ENCODE assay signal across 25 mouse cellular contexts in genomic region chr12:109891206-109891605, GRCm38 (mm10).
DNase-seq lines count a peak whose midpoint lies in the region; ATAC-seq and TF ChIP-seq lines count a peak whose summit lies in the region.
"Had no signal": no experiment of that assay in that cellular context is flagged by ENCODE, and none has a peak within 500 bp of the region (broad histone marks: within the 10 kb centered on the region; RNA-seq: fewer than 3 reads in every experiment).

No protein-coding gene starts in this region.

- intact Hi-C loops in left cerebral cortex, postnatal 14 days (cut with DNase I), result no loop called here

- no peaks in the 10 kb centered on the region for H3K36me3 ChIP-seq in testis, adult 2 months (ENCODE audit: control insufficient read depth, insufficient read depth, low read length)
- H3K36me3 ChIP-seq in forebrain, postnatal 0 days (ENCODE audit: insufficient read depth), result no peaks in the 10 kb centered on the region
- H3K36me3 ChIP-seq: G1E had no signal

- no peak for TF ChIP-seq CTCF in testis, adult 2 months (IDR thresholded peaks at IDR 0.05; ENCODE audit: control insufficient read depth, insufficient read depth, insufficient replicate concordance, low read depth, low read length)
- no peak for TF ChIP-seq CTCF in forebrain, postnatal 0 days (IDR thresholded peaks at IDR 0.05; ENCODE audit: low read depth)

- peak overlapping the region; percentile 79 for H3K4me3 ChIP-seq in testis, adult 2 months (ENCODE audit: control insufficient read depth, low read depth, low read length)
- H3K4me3 ChIP-seq in forebrain, postnatal 0 days (ENCODE audit: low read depth, low read length), result no peak overlapping the region

- no peak for DNase-seq in testis, postnatal 14 days (ENCODE audit: low spot score)
- DNase-seq in ES-CJ7 (ENCODE audit: low read depth, low spot score), result peak; percentile 66
- peak; percentile 46 for DNase-seq in R1 (ENCODE audit: low read depth, low spot score)
- peak; percentile 64 for DNase-seq in ZHBTc4 (ENCODE audit: low read depth, low spot score)
- DNase-seq in left cerebral cortex, postnatal 14 days (ENCODE audit: low spot score in 2 of 2), result no peak
- DNase-seq in forebrain, postnatal 0 days, result no peak
- DNase-seq in right cerebral cortex, postnatal 14 days, result no peak
- DNase-seq: adrenal gland, adult 2 months; adrenal gland, adult 8-10 months; adrenal gland, postnatal 10 days; adrenal gland, postnatal 14 days; adrenal gland, postnatal 25 days; adrenal gland, postnatal 36 days; B cell, adult 2 months; cerebellum, adult 11 months; cerebellum, adult 11-12 months; cerebellum, adult 18-20 months; cerebellum, adult 2 months; cerebellum, adult 8-10 months had no signal

- no peak for TF ChIP-seq POLR2A in testis, adult 2 months (IDR thresholded peaks at IDR 0.05; ENCODE audit: control insufficient read depth, low read depth, low read length)

- WGBS in forebrain, postnatal 0 days, result 85% methylated on average over 2 of the region's 2 CpGs

- H3K4me1 ChIP-seq in testis, adult 2 months (ENCODE audit: control insufficient read depth, insufficient read depth, low read length), result no peaks in the 10 kb centered on the region; the same call in 1 of the 2 replicates
- no peaks in the 10 kb centered on the region for H3K4me1 ChIP-seq in forebrain, postnatal 0 days (ENCODE audit: insufficient read depth)

- no peak overlapping the region for H3K27ac ChIP-seq in testis, adult 2 months (ENCODE audit: control insufficient read depth, insufficient read depth, low read depth, low read length)
- no peak overlapping the region for H3K27ac ChIP-seq in forebrain, postnatal 0 days (ENCODE audit: low read depth, low read length)

- H3K9me3 ChIP-seq in forebrain, postnatal 0 days (ENCODE audit: low read length), result no peaks in the 10 kb centered on the region

- ATAC-seq in forebrain, postnatal 0 days, result no peak
- ATAC-seq: activated CD4-positive, CD25-positive, alpha-beta regulatory T cell, adult 4 months; CD4-positive, CD25-positive, alpha-beta regulatory T cell, adult 4 months; Patski had no signal

- H3K4me2 ChIP-seq in forebrain, postnatal 0 days (ENCODE audit: low read depth), result no peak overlapping the region

- no peaks in the 10 kb centered on the region for H3K27me3 ChIP-seq in testis, adult 2 months (ENCODE audit: control insufficient read depth, insufficient read depth, low read length)
- H3K27me3 ChIP-seq in forebrain, postnatal 0 days (ENCODE audit: insufficient read depth, low read length), result no peaks in the 10 kb centered on the region
- H3K27me3 ChIP-seq: CH12.LX had no signal

- no peak overlapping the region for H3K9ac ChIP-seq in forebrain, postnatal 0 days

Comparison
In these comparisons a context has a peak if more than half of its experiments do, and no peak if none do; other contexts are left out.
1. DNase-seq: peak in ES-CJ7 (single experiment), R1 (single experiment) and ZHBTc4 (single experiment); none in testis, postnatal 14 days (single experiment), left cerebral cortex, postnatal 14 days (0 of 2), forebrain, postnatal 0 days (single experiment) and right cerebral cortex, postnatal 14 days (single experiment).